Mouse (Mus musculus): Measurements from ENCODE around the gene Olfr550. TPM values are rescaled to one million over a fixed set of nuclear protein-coding genes. Genes with fewer than 3 reads are reported as not detected.
"Not testable (repeated sequence)": the region's sequence is repeated elsewhere in the genome, so short reads cannot be mapped to it uniquely, and the experiment has no call there.

Olfr550 gene
- polyA plus RNA-seq, 2 experiments, result not detected

GRCm38 (mm10) chr7:102575998-102576397, 4.8 kb downstream of the Olfr550 start:
- 76% methylated on average over 6 of the region's 6 CpGs for WGBS
- DNase-seq (ENCODE audit: low spot score) (no peak), ATAC-seq (ENCODE audit: low FRiP score, low read depth) (no peak)
- Histone ChIP-seq H3K4me1 (ENCODE audit: control insufficient read depth, insufficient read depth, low read length) (no peaks in the 10 kb centered on the region), H3K4me2 (replicated peaks; ENCODE audit: low read depth, low read length, severe bottlenecking) (no peak overlapping the region), H3K27ac (replicated peaks; ENCODE audit: low read depth, low read length) (no peak overlapping the region), H3K36me3 (ENCODE audit: control insufficient read depth, insufficient read depth, low read length) (no peaks in the 10 kb centered on the region), H3K9me3 (ENCODE audit: control insufficient read depth, low read length) (no peaks in the 10 kb centered on the region), H3K4me3 (replicated peaks; ENCODE audit: low read length) (no peak overlapping the region), H3K9ac (ENCODE audit: low read depth, low read length, severe bottlenecking) (no peak overlapping the region), H3K27me3 (ENCODE audit: control insufficient read depth, insufficient read depth, low read length) (no peaks in the 10 kb centered on the region)
- TF ChIP-seq POLR2A (IDR thresholded peaks at IDR 0.05; ENCODE audit: borderline replicate concordance, extremely low read depth, insufficient read depth, insufficient read length), result no peak

GRCm38 (mm10) chr7:102591786-102592185, 20.5 kb downstream of the Olfr550 start, which contains the start of gene Olfr551:
Gene Olfr551 (minus strand): TSS chr7:102591886.
- ATAC-seq (ENCODE audit: low FRiP score, low read depth) (no peak), DNase-seq (ENCODE audit: low spot score) (no peak)
- Histone ChIP-seq H3K27ac (replicated peaks; ENCODE audit: low read depth, low read length) (no peak within 1 kb of the TSS), H3K4me1 (ENCODE audit: control insufficient read depth, insufficient read depth, low read length) (no peaks in the 10 kb centered on the region), H3K36me3 (ENCODE audit: control insufficient read depth, insufficient read depth, low read length) (no peaks in the 10 kb centered on the region), H3K9me3 (ENCODE audit: control insufficient read depth, low read length) (no peaks in the 10 kb centered on the region), H3K9ac (ENCODE audit: low read depth, low read length, severe bottlenecking) (no peak within 1 kb of the TSS), H3K4me3 (replicated peaks; ENCODE audit: low read length) (no peak within 1 kb of the TSS), H3K27me3 (ENCODE audit: control insufficient read depth, insufficient read depth, low read length) (no peaks in the 10 kb centered on the region), H3K4me2 (replicated peaks; ENCODE audit: low read depth, low read length, severe bottlenecking) (no peak within 1 kb of the TSS)
- no peak for TF ChIP-seq POLR2A (IDR thresholded peaks at IDR 0.05; ENCODE audit: borderline replicate concordance, extremely low read depth, insufficient read depth, insufficient read length)
- 87% methylated on average over 3 of the region's 3 CpGs for WGBS

GRCm38 (mm10) chr7:102597378-102598031, 26.3 kb downstream of the Olfr550 start, which contains the start of gene Olfr552:
Gene Olfr552 (plus strand): TSS chr7:102597770.
- H3K27me3 ChIP-seq (ENCODE audit: control insufficient read depth, insufficient read depth, low read length), result no peaks in the 10 kb centered on the region
- H3K9ac ChIP-seq (ENCODE audit: low read depth, low read length, severe bottlenecking), result no peak within 1 kb of the TSS
- H3K27ac ChIP-seq (replicated peaks; ENCODE audit: low read depth, low read length), result no peak within 1 kb of the TSS
- ATAC-seq (ENCODE audit: low FRiP score, low read depth) (no peak), DNase-seq (ENCODE audit: low spot score) (no peak)
- no peaks in the 10 kb centered on the region for H3K4me1 ChIP-seq (ENCODE audit: control insufficient read depth, insufficient read depth, low read length)
- no peaks in the 10 kb centered on the region for H3K36me3 ChIP-seq (ENCODE audit: control insufficient read depth, insufficient read depth, low read length)
- TF ChIP-seq POLR2A (IDR thresholded peaks at IDR 0.05; ENCODE audit: borderline replicate concordance, extremely low read depth, insufficient read depth, insufficient read length), result no peak
- no peak within 1 kb of the TSS for H3K4me2 ChIP-seq (replicated peaks; ENCODE audit: low read depth, low read length, severe bottlenecking)
- no peaks in the 10 kb centered on the region for H3K9me3 ChIP-seq (ENCODE audit: control insufficient read depth, low read length)
- WGBS, result 67% methylated on average over 1 of the region's 1 CpGs
- H3K4me3 ChIP-seq (replicated peaks; ENCODE audit: low read length), result no peak within 1 kb of the TSS

- H3K9me3 ChIP-seq (ENCODE audit: control insufficient read depth, low read length), result no peaks in the 10 kb centered on the region
Observed at GRCm38 (mm10) chr7:102618118-102618517, 46.9 kb downstream of the Olfr550 start, which contains the start of gene Olfr553. Gene Olfr553 (minus strand): TSS chr7:102618218.

GRCm38 (mm10) chr7:102619608-102620007, 48.4 kb downstream of the Olfr550 start:
- Histone ChIP-seq H3K36me3 (ENCODE audit: control insufficient read depth, insufficient read depth, low read length) (no peaks in the 10 kb centered on the region), H3K27ac (replicated peaks; ENCODE audit: low read depth, low read length) (no peak overlapping the region), H3K4me1 (ENCODE audit: control insufficient read depth, insufficient read depth, low read length) (no peaks in the 10 kb centered on the region), H3K4me3 (replicated peaks; ENCODE audit: low read length) (no peak overlapping the region), H3K9ac (ENCODE audit: low read depth, low read length, severe bottlenecking) (no peak overlapping the region), H3K27me3 (ENCODE audit: control insufficient read depth, insufficient read depth, low read length) (no peaks in the 10 kb centered on the region), H3K4me2 (replicated peaks; ENCODE audit: low read depth, low read length, severe bottlenecking) (no peak overlapping the region), H3K9me3 (ENCODE audit: control insufficient read depth, low read length) (no peaks in the 10 kb centered on the region)
- WGBS, result 69% methylated on average over 5 of the region's 5 CpGs
- DNase-seq (ENCODE audit: low spot score) (peak; percentile 20), ATAC-seq (ENCODE audit: low FRiP score, low read depth) (no peak)
- TF ChIP-seq POLR2A (IDR thresholded peaks at IDR 0.05; ENCODE audit: borderline replicate concordance, extremely low read depth, insufficient read depth, insufficient read length), result no peak

More at GRCm38 (mm10) chr7:102618118-102618517, 46.9 kb downstream of the Olfr550 start, which contains the start of gene Olfr553:
- no peak for ATAC-seq (ENCODE audit: low FRiP score, low read depth)
- no peak for DNase-seq (ENCODE audit: low spot score)
- Histone ChIP-seq H3K27ac (replicated peaks; ENCODE audit: low read depth, low read length) (no peak within 1 kb of the TSS), H3K9ac (ENCODE audit: low read depth, low read length, severe bottlenecking) (no peak within 1 kb of the TSS), H3K4me2 (replicated peaks; ENCODE audit: low read depth, low read length, severe bottlenecking) (no peak within 1 kb of the TSS), H3K4me1 (ENCODE audit: control insufficient read depth, insufficient read depth, low read length) (no peaks in the 10 kb centered on the region), H3K27me3 (ENCODE audit: control insufficient read depth, insufficient read depth, low read length) (no peaks in the 10 kb centered on the region), H3K36me3 (ENCODE audit: control insufficient read depth, insufficient read depth, low read length) (no peaks in the 10 kb centered on the region), H3K4me3 (replicated peaks; ENCODE audit: low read length) (no peak within 1 kb of the TSS)
- TF ChIP-seq POLR2A (IDR thresholded peaks at IDR 0.05; ENCODE audit: borderline replicate concordance, extremely low read depth, insufficient read depth, insufficient read length), result no peak

GRCm38 (mm10) chr7:102620368-102620767, 49.1 kb downstream of the Olfr550 start:
- H3K4me2 ChIP-seq (replicated peaks; ENCODE audit: low read depth, low read length, severe bottlenecking); H3K36me3 ChIP-seq (ENCODE audit: control insufficient read depth, insufficient read depth, low read length); ATAC-seq (ENCODE audit: low FRiP score, low read depth); H3K9me3 ChIP-seq (ENCODE audit: control insufficient read depth, low read length); H3K27me3 ChIP-seq (ENCODE audit: control insufficient read depth, insufficient read depth, low read length); H3K9ac ChIP-seq (ENCODE audit: low read depth, low read length, severe bottlenecking); H3K27ac ChIP-seq (replicated peaks; ENCODE audit: low read depth, low read length); H3K4me1 ChIP-seq (ENCODE audit: control insufficient read depth, insufficient read depth, low read length); DNase-seq (ENCODE audit: low spot score); H3K4me3 ChIP-seq (replicated peaks; ENCODE audit: low read length): not testable (repeated sequence)
- 85% methylated on average over 15 of the region's 19 CpGs for WGBS

All from limb, embryonic 14.5 days (tissue).